8 mouse cellular contexts compared by ENCODE assay signal in the genomic region with DNA sequence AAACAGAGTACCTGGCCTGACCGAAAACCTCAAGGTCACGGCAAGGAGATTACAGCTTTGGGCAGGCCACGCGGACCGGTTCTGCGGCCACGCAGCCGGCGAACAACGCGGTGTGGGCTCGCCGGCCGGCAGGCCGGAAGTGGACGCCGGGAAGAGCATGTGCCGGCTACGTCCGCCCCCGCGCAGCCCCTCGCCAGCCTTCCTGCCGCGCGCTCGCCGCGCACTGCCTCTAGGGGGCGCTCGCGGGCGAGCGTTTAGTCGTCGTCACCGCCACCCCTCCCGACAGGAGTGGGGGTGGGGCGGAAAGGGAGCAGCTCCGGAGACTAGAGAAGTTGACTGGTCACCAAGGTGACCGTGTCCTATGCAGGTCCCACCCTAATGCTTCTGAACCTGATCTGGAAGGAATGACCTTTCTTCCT. TPM values are rescaled to one million over a fixed set of nuclear protein-coding genes. Genes with fewer than 3 reads are reported as not detected.
DNase-seq lines count a peak whose midpoint lies in the region; ATAC-seq and TF ChIP-seq lines count a peak whose summit lies in the region.

No protein-coding gene starts in this region.

- peaks cover 19% of the 10 kb centered on the region for H3K36me3 ChIP-seq in ES-Bruce4 (ENCODE audit: control insufficient read depth, insufficient read depth, low read length, poor library complexity, severe bottlenecking)
- H3K36me3 ChIP-seq in forebrain, postnatal 0 days (ENCODE audit: insufficient read depth) = no peaks in the 10 kb centered on the region; the same call in 1 of the 2 replicates
- peaks cover 7% of the 10 kb centered on the region for H3K36me3 ChIP-seq in lung, embryonic 15.5 days

- 25% methylated on average over 38 of the region's 41 CpGs for WGBS in forebrain, postnatal 0 days
- WGBS in lung, embryonic 15.5 days = 8% methylated on average over 41 of the region's 41 CpGs
- 16% methylated on average over 41 of the region's 41 CpGs for WGBS in olfactory bulb, adult 2 months

- H3K27ac ChIP-seq in ES-Bruce4 (ENCODE audit: insufficient read depth, low read length) = peak overlapping the region; percentile 66
- H3K27ac ChIP-seq in forebrain, postnatal 0 days (ENCODE audit: low read depth, low read length) = peak overlapping the region; percentile 81
- H3K27ac ChIP-seq in lung, embryonic 15.5 days = peak overlapping the region; percentile 88
- peak overlapping the region; percentile 98 for H3K27ac ChIP-seq in olfactory bulb, adult 2 months (ENCODE audit: insufficient read depth, low read depth, low read length)

- TF ChIP-seq EP300 in ES-Bruce4 (IDR thresholded peaks at IDR 0.05; ENCODE audit: insufficient read depth, low read depth, low read length) = peak; percentile 66

- DNase-seq in cerebellum, adult 18-20 months = peak; percentile 74 to 87
- DNase-seq in forebrain, postnatal 0 days = peak; percentile 87
- peak; percentile 91 for DNase-seq in heart, postnatal 4 days
- peak; percentile 45 for DNase-seq in layer of hippocampus, adult 9-10 months (ENCODE audit: low spot score)
- peak; percentile 61 to 63 for DNase-seq in thymus, adult 18-20 months

- H3K4me3 ChIP-seq in ES-Bruce4 (ENCODE audit: low read depth, low read length) = peak overlapping the region; percentile 86
- H3K4me3 ChIP-seq in forebrain, postnatal 0 days (ENCODE audit: low read depth, low read length) = peak overlapping the region; percentile 52
- H3K4me3 ChIP-seq in lung, embryonic 15.5 days = peak overlapping the region; percentile 62
- peak overlapping the region; percentile 96 for H3K4me3 ChIP-seq in olfactory bulb, adult 2 months (ENCODE audit: insufficient read depth, low read depth, low read length)

- peak overlapping the region; percentile 96 for H3K9ac ChIP-seq in ES-Bruce4 (ENCODE audit: low read depth, poor library complexity, severe bottlenecking)
- H3K9ac ChIP-seq in forebrain, postnatal 0 days = peak overlapping the region; percentile 64
- H3K9ac ChIP-seq in lung, embryonic 15.5 days = peak overlapping the region; percentile 60

- no peaks in the 10 kb centered on the region for H3K27me3 ChIP-seq in ES-Bruce4 (ENCODE audit: control insufficient read depth, insufficient read depth, low read length, poor library complexity, severe bottlenecking)
- no peaks in the 10 kb centered on the region for H3K27me3 ChIP-seq in forebrain, postnatal 0 days (ENCODE audit: insufficient read depth, low read length)
- no peaks in the 10 kb centered on the region for H3K27me3 ChIP-seq in lung, embryonic 15.5 days

- peak overlapping the region; percentile 57 for H3K4me2 ChIP-seq in forebrain, postnatal 0 days (ENCODE audit: low read depth)
- peak overlapping the region; percentile 61 for H3K4me2 ChIP-seq in lung, embryonic 15.5 days

- H3K9me3 ChIP-seq in ES-Bruce4 (replicated peaks; ENCODE audit: control insufficient read depth, insufficient read depth, low read length, poor library complexity, severe bottlenecking) = no peaks in the 10 kb centered on the region
- no peaks in the 10 kb centered on the region for H3K9me3 ChIP-seq in forebrain, postnatal 0 days (ENCODE audit: low read length)
- no peaks in the 10 kb centered on the region for H3K9me3 ChIP-seq in lung, embryonic 15.5 days

- peaks cover 3% of the 10 kb centered on the region for H3K4me1 ChIP-seq in ES-Bruce4 (ENCODE audit: control insufficient read depth, insufficient read depth, low read length)
- no peaks in the 10 kb centered on the region for H3K4me1 ChIP-seq in forebrain, postnatal 0 days (ENCODE audit: insufficient read depth)
- no peaks in the 10 kb centered on the region for H3K4me1 ChIP-seq in lung, embryonic 15.5 days
- no peaks in the 10 kb centered on the region for H3K4me1 ChIP-seq in olfactory bulb, adult 2 months (ENCODE audit: control insufficient read depth, insufficient read depth, low read length)

- TF ChIP-seq POLR2A in ES-Bruce4 (IDR thresholded peaks at IDR 0.05; ENCODE audit: insufficient read depth, low read length) = peak; percentile 14
- no peak; the same call in 1 of the 2 replicates for TF ChIP-seq POLR2A in olfactory bulb, adult 2 months (IDR thresholded peaks at IDR 0.05; ENCODE audit: insufficient read depth, low read depth, low read length)

- TF ChIP-seq CTCF in ES-Bruce4 (IDR thresholded peaks at IDR 0.05; ENCODE audit: low read depth, low read length) = peak; percentile 59
- peak; percentile 83 for TF ChIP-seq CTCF in forebrain, postnatal 0 days (IDR thresholded peaks at IDR 0.05; ENCODE audit: low read depth)
- TF ChIP-seq CTCF in olfactory bulb, adult 2 months (IDR thresholded peaks at IDR 0.05; ENCODE audit: insufficient read depth, low read depth, low read length) = peak; percentile 75

- peak; percentile 85 for ATAC-seq in forebrain, postnatal 0 days
- ATAC-seq in lung, embryonic 15.5 days (ENCODE audit: borderline replicate concordance, extremely low read depth, low FRiP score, low TSS enrichment) = peak; percentile 84

RNA-seq across cellular contexts. Expression of gene Slc25a5, which starts 0.7 kb away (rescaled TPM):
- 680 TPM in 2 replicates for polyA plus RNA-seq in ES-Bruce4 (2011; ENCODE audit: insufficient read depth, insufficient read length, low read depth, missing spikeins)
- total RNA-seq in forebrain, postnatal 0 days (2014; rRNA removed) = 333 and 351 TPM in 2 replicates
- polyA plus RNA-seq in forebrain, postnatal 0 days (2015; fragmentation: Nextera tagmentation; extraction: Ambion mirVana) = 466 and 495 TPM in 2 replicates
- 100 to 1,000 TPM; 850 to 928 TPM for total RNA-seq in heart, postnatal 4 days (2021)
- polyA plus RNA-seq in lung, embryonic 15.5 days (2015; fragmentation: Nextera tagmentation; extraction: Ambion mirVana) = 645 and 653 TPM in 2 replicates
- polyA plus RNA-seq in olfactory bulb, adult 2 months (2012; ENCODE audit: insufficient read depth, insufficient read length, low replicate concordance, missing spikeins) = 502 TPM in 1 of 2 replicates, not detected in the other

RNA-seq across cellular contexts. Expression of gene Slc25a43, which starts 52.7 kb away (rescaled TPM):
- 5.2 and 7.8 TPM in 2 replicates for polyA plus RNA-seq in ES-Bruce4 (2011; ENCODE audit: insufficient read depth, insufficient read length, low read depth, missing spikeins)
- total RNA-seq in forebrain, postnatal 0 days (2014; rRNA removed) = 0.33 TPM in 1 of 2 replicates, not detected in the other
- polyA plus RNA-seq in forebrain, postnatal 0 days (2015; fragmentation: Nextera tagmentation; extraction: Ambion mirVana) = 0.13 and 0.54 TPM in 2 replicates
- total RNA-seq in heart, postnatal 4 days (2021) = under 1 TPM; 0.33 to 0.68 TPM
- polyA plus RNA-seq in lung, embryonic 15.5 days (2015; fragmentation: Nextera tagmentation; extraction: Ambion mirVana) = 1.7 and 2.2 TPM in 2 replicates
- not detected in 2 replicates for polyA plus RNA-seq in olfactory bulb, adult 2 months (2012; ENCODE audit: insufficient read depth, insufficient read length, low replicate concordance, missing spikeins)

Comparison
In these comparisons a context has a peak if more than half of its experiments do, and no peak if none do; other contexts are left out.
1. Peak in every context shown above with its lines: DNase-seq, ATAC-seq, H3K4me3 ChIP-seq and H3K27ac ChIP-seq.